Mouse (Mus musculus): ENCODE results near the gene Gm20388.

GRCm38 (mm10) chr8:123687826-123688225 lies 3777.2 kb downstream of the Gm20388 start:
- no peak for TF ChIP-seq CTCF (IDR thresholded peaks at IDR 0.05; ENCODE audit: extremely low read depth, insufficient read depth, low read length)
- no peak for TF ChIP-seq POLR2A (IDR thresholded peaks at IDR 0.05; ENCODE audit: extremely low read depth, insufficient read depth, low read length)

Data from cortical plate, adult 2 months (tissue).